Mouse (Mus musculus) liver, embryonic 16.5 days (tissue): ENCODE measurements around the gene Gm498. TPM values are rescaled to one million over a fixed set of nuclear protein-coding genes. Genes with fewer than 3 reads are reported as not detected.

Experiments
- ATAC-seq: fragments of 200-750 bp; cut with Nextera tagmentation; 2 replicates; pipeline ENCODE4 v1.8.0; 2017; ENCODE audit warnings: low read depth, mild to moderate bottlenecking, moderate number of reproducible peaks, moderate library complexity
- H3K27ac ChIP-seq: fragments of 300-500 bp; sonication (generic); 2 replicates; pipeline ENCODE4 v1.5.1; 2014; ENCODE audit warnings: mild to moderate bottlenecking, low read length
- H3K27me3 ChIP-seq: fragments of 300-500 bp; sonication (generic); 2 replicates; pipeline ENCODE4 v1.6.1; 2014; ENCODE audit warnings: low read depth, low read length, mixed read lengths; ENCODE audit not compliant: control insufficient read depth, insufficient read depth
- H3K36me3 ChIP-seq: fragments of 300-500 bp; sonication (generic); 2 replicates; pipeline ENCODE4 v1.6.1; 2014; ENCODE audit warnings: mild to moderate bottlenecking; ENCODE audit not compliant: control insufficient read depth, insufficient read depth
- H3K4me1 ChIP-seq: fragments of 300-500 bp; sonication (generic); 2 replicates; pipeline ENCODE4 v1.6.1; 2014; ENCODE audit warnings: low read depth, low read length, mixed read lengths; ENCODE audit not compliant: control insufficient read depth
- H3K4me2 ChIP-seq: fragments of 300-500 bp; sonication (generic); 2 replicates; pipeline ENCODE4 v1.6.1; 2014; ENCODE audit warnings: low read depth, low read length, mixed read lengths
- H3K4me3 ChIP-seq: fragments of 300-500 bp; sonication (generic); 2 replicates; pipeline ENCODE4 v1.5.1; 2014; ENCODE audit warnings: low read depth, mild to moderate bottlenecking, low read length
- H3K9ac ChIP-seq: fragments of 300-500 bp; sonication (generic); 2 replicates; pipeline ENCODE4 v1.6.1; 2014; ENCODE audit warnings: low read depth, low read length
- H3K9me3 ChIP-seq: fragments of 300-500 bp; sonication (generic); replicated peaks from 2 replicates; pipeline ENCODE4 v1.6.1; 2016; ENCODE audit warnings: low read length; ENCODE audit not compliant: control insufficient read depth
- WGBS: fragments of 180-500 bp; shearing (Covaris S2); extraction: QIAGEN DNeasy Blood & Tissue Kit; methylation state at CpG from one replicate; pipeline ENCODE4 v1.1.7; 2014; ENCODE audit not compliant: insufficient replicate concordance; 5-methylcytosine and 5-hydroxymethylcytosine counted together
- polyA plus RNA-seq: library from polyadenylated mRNA; unstranded; fragments of >200 nt; fragmentation: Nextera tagmentation; extraction: Ambion mirVana; gene quantifications from 2 replicates; pipeline ENCODE4 v1.2.1, GENCODE M21; 2015

Gene Gm498
- not detected in 2 replicates for polyA plus RNA-seq

- Histone ChIP-seq H3K27ac (no peak within 1 kb of the TSS), H3K27me3 (no peaks in the 10 kb centered on the region), H3K9ac (no peak within 1 kb of the TSS), H3K4me2 (no peak within 1 kb of the TSS), H3K36me3 (no peaks in the 10 kb centered on the region), H3K4me1 (no peaks in the 10 kb centered on the region), H3K9me3 (no peaks in the 10 kb centered on the region), H3K4me3 (no peak within 1 kb of the TSS)
- 53% methylated on average over 2 of the region's 2 CpGs for WGBS
- ATAC-seq = no peak
Measured at GRCm38 (mm10) chr7:143866538-143866937, at the start of gene Gm498. TSS of gene Gm498 (plus strand) at chr7:143866838.

GRCm38 (mm10) chr7:143819201-143819600 is 47.4 kb upstream of the Gm498 start:
- no peaks in the 10 kb centered on the region for H3K9me3 ChIP-seq
- no peak overlapping the region for H3K4me2 ChIP-seq
- no peak for ATAC-seq
- 66% methylated on average over 4 of the region's 4 CpGs for WGBS
- no peak overlapping the region for H3K4me3 ChIP-seq
- H3K36me3 ChIP-seq = peaks cover 15% of the 10 kb centered on the region
- H3K9ac ChIP-seq = no peak overlapping the region
- no peaks in the 10 kb centered on the region for H3K27me3 ChIP-seq
- peaks cover 17% of the 10 kb centered on the region for H3K4me1 ChIP-seq
- no peak overlapping the region for H3K27ac ChIP-seq

- ATAC-seq = no peak
- Histone ChIP-seq H3K27ac (no peak overlapping the region), H3K9ac (no peak overlapping the region), H3K4me2 (peak overlapping the region; percentile 80), H3K9me3 (no peaks in the 10 kb centered on the region), H3K27me3 (no peaks in the 10 kb centered on the region), H3K4me3 (no peak overlapping the region), H3K4me1 (peaks cover 17% of the 10 kb centered on the region), H3K36me3 (peaks cover 8% of the 10 kb centered on the region; the same call in 1 of the 2 replicates)
- 56% methylated on average over 2 of the region's 2 CpGs for WGBS
Measured at GRCm38 (mm10) chr7:143821241-143821640, 45.4 kb upstream of the Gm498 start.

GRCm38 (mm10) chr7:143822375-143823265 is 44.0 kb upstream of the Gm498 start, which contains the start of the genes Nadsyn1 and Dhcr7:
TSS of gene Nadsyn1 (minus strand) at chr7:143822849.
TSS of gene Dhcr7 (plus strand) at chr7:143823145.
- Histone ChIP-seq H3K9me3 (no peaks in the 10 kb centered on the region), H3K4me3 (peak within 1 kb of the TSS; percentile 71), H3K4me2 (peak within 1 kb of the TSS; percentile 80), H3K36me3 (peaks cover 4% of the 10 kb centered on the region; the same call in 1 of the 2 replicates), H3K4me1 (peaks cover 17% of the 10 kb centered on the region), H3K27ac (peak within 1 kb of the TSS; percentile 57), H3K27me3 (no peaks in the 10 kb centered on the region), H3K9ac (peak within 1 kb of the TSS; percentile 71)
- ATAC-seq = peak; percentile 96
- under 1% methylated on average over 39 of the region's 40 CpGs for WGBS

DNA sequence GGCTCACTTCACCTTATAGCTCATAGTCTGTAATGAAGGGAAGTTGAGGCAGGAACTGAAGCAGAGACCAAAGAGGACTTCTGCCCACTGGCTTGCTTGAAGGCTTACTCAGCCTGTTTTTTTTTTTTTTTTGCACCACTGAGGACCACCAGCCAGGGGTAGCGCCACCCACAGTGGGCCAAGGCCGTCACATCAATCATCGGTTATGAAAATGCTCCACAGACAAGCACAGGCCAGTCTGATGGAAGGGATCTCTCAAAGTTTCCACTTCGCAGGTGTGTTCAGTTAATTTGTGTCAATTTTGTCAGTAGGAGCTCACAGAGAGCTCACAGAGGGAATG is 43.4 kb upstream of the Gm498 start:
- H3K4me1 ChIP-seq = peaks cover 17% of the 10 kb centered on the region
- H3K9ac ChIP-seq = peak overlapping the region; percentile 54
- peak overlapping the region; percentile 55; the same call in 1 of the 2 replicates for H3K27ac ChIP-seq
- peak overlapping the region; percentile 71 for H3K4me3 ChIP-seq
- no peak for ATAC-seq
- H3K27me3 ChIP-seq = no peaks in the 10 kb centered on the region
- 68% methylated on average over 4 of the region's 4 CpGs for WGBS
- peaks cover 3% of the 10 kb centered on the region; the same call in 1 of the 2 replicates for H3K36me3 ChIP-seq
- H3K9me3 ChIP-seq = no peaks in the 10 kb centered on the region
- H3K4me2 ChIP-seq = peak overlapping the region; percentile 80

GRCm38 (mm10) chr7:143826985-143827384 is 39.7 kb upstream of the Gm498 start:
- H3K9me3 ChIP-seq = no peaks in the 10 kb centered on the region
- no peak overlapping the region for H3K4me3 ChIP-seq
- H3K27ac ChIP-seq = no peak overlapping the region
- no peak overlapping the region for H3K4me2 ChIP-seq
- H3K27me3 ChIP-seq = no peaks in the 10 kb centered on the region
- no peak overlapping the region for H3K9ac ChIP-seq
- H3K4me1 ChIP-seq = peaks cover 21% of the 10 kb centered on the region
- WGBS = 66% methylated on average over 2 of the region's 2 CpGs
- no peak for ATAC-seq
- no peaks in the 10 kb centered on the region for H3K36me3 ChIP-seq

GRCm38 (mm10) chr7:143829504-143830331 is 36.9 kb upstream of the Gm498 start:
- Histone ChIP-seq H3K4me2 (peak overlapping the region; percentile 82), H3K4me3 (peak overlapping the region; percentile 73), H3K27me3 (no peaks in the 10 kb centered on the region), H3K36me3 (no peaks in the 10 kb centered on the region), H3K9ac (peak overlapping the region; percentile 75), H3K9me3 (no peaks in the 10 kb centered on the region), H3K4me1 (peaks cover 11% of the 10 kb centered on the region), H3K27ac (peak overlapping the region; percentile 87)
- WGBS = 1% methylated on average over 37 of the region's 37 CpGs
- ATAC-seq = peak; percentile 96

DNA sequence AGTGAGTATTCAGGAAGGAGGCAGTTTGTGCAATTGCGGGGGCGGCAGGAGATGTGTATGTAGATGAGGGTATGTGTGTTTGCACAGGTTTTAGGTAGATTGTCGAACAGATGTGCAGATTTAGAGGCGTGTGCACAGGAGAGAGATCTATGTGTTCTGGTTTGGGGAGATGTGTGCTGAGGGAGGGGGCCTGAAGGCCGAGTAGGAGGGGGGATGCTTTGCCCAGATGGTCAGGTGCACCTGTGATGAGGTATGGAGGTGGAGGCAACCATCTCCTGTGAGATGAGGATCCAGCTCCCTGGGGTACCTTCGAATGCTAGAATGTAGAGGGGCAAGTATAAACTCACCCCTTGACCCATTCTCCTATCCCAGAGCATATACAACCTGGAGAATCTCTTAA is 36.2 kb upstream of the Gm498 start:
- ATAC-seq = peak; percentile 0; the same call in 1 of the 2 replicates
- H3K4me3 ChIP-seq = peak overlapping the region; percentile 73
- peak overlapping the region; percentile 48 for H3K27ac ChIP-seq
- H3K4me1 ChIP-seq = peaks cover 16% of the 10 kb centered on the region
- 12% methylated on average over 6 of the region's 6 CpGs for WGBS
- H3K9ac ChIP-seq = peak overlapping the region; percentile 66
- no peaks in the 10 kb centered on the region for H3K27me3 ChIP-seq
- H3K9me3 ChIP-seq = no peaks in the 10 kb centered on the region
- no peaks in the 10 kb centered on the region for H3K36me3 ChIP-seq
- peak overlapping the region; percentile 82 for H3K4me2 ChIP-seq
